Mouse (Mus musculus) heart, adult 11 months (tissue): Measurements from ENCODE around the gene Os9.
"Not testable (repeated sequence)": the region's sequence is repeated elsewhere in the genome, so short reads cannot be mapped to it uniquely, and the experiment has no call there.

Experiments
- DNase-seq: peaks from one replicate; pipeline ENCODE4 v3.0.0; 2022

Os9 gene

DNA sequence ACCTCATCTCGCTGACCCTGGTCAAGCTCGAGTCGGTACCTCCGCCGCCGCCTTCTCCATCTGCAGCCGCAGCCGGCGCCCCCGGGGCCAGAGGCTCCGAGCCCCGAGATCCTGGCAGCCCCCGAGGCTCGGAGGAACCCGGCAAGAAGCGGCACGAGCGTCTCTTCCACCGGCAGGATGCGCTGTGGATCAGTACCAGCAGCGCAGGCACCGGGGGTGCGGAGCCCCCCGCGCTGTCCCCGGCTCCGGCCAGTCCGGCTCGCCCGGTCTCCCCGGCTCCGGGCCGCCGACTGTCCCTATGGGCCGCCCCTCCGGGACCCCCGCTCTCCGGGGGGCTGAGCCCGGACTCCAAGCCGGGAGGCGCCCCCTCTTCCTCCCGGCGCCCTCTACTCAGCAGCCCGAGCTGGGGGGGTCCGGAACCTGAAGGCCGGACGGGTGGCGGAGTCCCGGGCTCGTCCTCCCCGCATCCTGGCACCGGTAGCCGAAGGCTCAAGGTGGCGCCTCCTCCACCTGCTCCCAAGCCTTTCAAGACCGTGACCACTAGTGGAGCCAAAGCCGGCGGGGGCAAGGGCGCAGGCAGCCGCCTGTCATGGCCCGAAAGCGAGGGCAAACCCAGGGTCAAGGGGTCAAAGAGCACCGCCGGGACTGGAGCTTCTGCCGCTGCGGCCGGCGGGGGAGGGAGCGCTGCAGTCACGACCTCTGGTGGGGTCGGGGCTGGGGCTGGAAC is 41.1 kb downstream of the Os9 start:
- no peak for DNase-seq

DNA sequence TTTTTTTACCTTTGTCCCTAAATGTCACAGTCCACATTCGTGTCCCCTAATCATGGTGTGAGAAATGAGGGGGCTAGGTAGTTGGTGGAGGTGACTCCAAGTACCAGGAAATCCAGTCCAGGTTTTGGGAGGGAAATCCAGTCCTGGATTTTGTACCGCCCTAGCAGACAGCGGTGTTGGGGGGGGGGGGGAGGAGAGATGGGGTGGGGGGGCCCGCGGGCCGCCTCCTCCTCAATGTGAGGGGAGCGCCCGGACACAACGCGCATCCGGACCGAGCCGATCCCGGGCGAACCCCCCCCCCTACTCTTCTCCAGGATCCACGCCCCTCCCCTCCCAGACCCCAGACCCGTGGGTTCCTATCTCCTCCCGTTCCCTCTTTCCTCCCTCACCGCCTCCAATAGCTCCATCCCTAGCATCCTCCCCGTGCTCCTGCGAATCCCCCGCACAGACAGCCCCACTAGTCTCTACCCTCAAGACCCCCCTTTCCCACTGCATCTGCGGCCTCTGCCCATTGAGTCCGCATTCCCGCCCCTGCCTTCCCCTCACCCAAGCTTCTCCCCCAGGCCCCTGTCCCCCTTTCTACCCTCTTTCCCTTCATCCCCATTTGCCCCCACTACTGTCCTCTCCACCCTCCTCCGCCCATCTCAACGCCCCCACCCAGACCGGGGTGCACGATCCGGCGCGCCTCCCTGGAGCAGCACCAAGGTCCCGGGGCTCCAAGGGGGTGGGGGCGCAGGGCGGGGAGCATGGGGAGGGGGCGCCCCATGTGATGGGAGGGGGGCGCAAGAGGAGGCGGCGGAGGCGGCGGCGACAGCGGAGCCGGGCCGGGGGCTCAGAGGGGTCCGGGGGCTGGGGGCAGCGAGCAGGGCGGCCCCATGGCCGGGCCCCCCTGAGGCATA is 42.0 kb downstream of the Os9 start:
- DNase-seq: peak; percentile 97

DNA sequence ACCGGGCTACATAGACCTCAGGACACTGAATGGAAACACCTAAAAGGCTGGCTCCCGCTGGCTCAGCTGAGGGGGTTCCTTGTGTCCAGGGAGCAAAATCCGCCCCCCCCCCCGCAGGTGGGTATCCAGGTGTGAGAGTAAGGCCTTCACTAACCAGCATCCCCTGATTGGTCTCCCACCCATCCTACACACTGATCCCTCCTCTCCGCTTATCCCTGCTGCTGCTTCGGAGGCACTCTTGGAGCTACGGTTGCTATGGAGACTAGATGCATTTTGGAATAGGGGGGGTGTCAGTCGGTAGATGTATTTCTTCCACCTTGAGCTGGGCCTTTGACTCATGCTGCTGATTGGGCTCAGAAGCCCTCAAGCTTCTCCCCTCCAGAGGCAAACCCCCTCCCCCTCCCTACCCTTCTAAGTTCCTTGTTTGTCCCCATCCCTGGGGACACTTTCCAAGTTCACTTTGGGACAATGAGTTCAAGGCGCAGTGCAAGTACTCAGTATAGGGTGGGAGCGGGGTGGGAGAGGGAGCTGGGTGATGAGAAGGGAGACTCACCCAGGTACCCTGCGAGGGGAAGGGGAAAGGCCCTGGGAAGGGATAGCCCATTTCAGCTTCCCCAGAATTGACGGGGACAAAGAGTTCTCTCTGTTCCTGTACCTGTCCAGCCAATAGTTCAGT is 42.8 kb downstream of the Os9 start:
- DNase-seq: peak; percentile 95

- DNase-seq: no peak
Observed at GRCm38 (mm10) chr10:127077515-127077914, 43.4 kb downstream of the Os9 start.

DNA sequence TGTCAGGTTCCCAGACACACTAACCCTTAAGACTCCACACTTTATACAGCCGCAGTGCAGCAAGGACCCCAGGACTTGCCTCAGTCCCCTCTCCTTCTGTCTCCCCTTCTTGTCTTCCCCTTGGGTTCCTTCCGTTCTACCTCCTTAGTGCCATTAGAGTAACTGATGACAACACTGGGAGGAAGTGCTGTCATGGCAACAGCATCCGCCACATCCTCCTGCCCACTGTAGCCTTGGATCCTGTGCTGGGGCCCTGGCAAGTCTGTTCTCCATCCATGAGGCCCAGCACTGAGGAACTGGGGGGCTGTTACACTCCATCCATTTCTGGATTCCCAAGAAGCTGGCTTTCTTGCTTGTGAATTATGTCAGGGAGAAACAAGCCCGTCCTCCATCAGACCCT is 44.8 kb downstream of the Os9 start:
- peak; percentile 95 for DNase-seq

DNA sequence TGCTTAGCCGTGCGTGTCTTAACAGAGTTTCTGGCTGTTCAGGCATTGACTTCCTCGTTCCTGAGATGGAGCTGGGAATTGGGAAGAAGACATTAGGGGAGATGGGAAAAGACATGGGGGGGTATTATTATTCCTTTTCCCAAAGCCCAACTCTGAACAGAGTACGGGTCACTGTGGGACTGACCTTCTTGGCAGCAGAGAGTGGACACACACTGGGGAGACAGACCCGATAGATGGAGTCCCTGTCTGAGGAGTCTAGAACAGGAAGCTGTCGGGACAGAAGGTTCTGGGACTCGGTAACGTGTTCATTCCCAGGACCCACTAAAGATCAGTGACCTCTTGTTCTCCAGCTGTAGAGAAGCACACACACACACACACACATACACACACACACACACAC is 45.3 kb downstream of the Os9 start:
- peak; percentile 97 for DNase-seq

GRCm38 (mm10) chr10:127075080-127075479 is 45.9 kb downstream of the Os9 start, which contains the start of gene Agap2:
Gene Agap2 (plus strand): TSS chr10:127075284.
- DNase-seq: peak; percentile 93

GRCm38 (mm10) chr10:127073981-127074380 is 47.0 kb downstream of the Os9 start:
- no peak for DNase-seq

GRCm38 (mm10) chr10:127072969-127073368 is 48.0 kb downstream of the Os9 start:
- not testable (repeated sequence) for DNase-seq

- DNase-seq: not testable (repeated sequence)
Observed at GRCm38 (mm10) chr10:127072270-127072669, 48.7 kb downstream of the Os9 start.

- peak; percentile 88 for DNase-seq
Observed at GRCm38 (mm10) chr10:127071203-127071602, 49.7 kb downstream of the Os9 start.

- DNase-seq: peak; percentile 100
Observed at GRCm38 (mm10) chr10:127070190-127071121, 50.5 kb downstream of the Os9 start, which contains the start of gene Tspan31. Gene Tspan31 (minus strand): TSS chr10:127070264.

DNA sequence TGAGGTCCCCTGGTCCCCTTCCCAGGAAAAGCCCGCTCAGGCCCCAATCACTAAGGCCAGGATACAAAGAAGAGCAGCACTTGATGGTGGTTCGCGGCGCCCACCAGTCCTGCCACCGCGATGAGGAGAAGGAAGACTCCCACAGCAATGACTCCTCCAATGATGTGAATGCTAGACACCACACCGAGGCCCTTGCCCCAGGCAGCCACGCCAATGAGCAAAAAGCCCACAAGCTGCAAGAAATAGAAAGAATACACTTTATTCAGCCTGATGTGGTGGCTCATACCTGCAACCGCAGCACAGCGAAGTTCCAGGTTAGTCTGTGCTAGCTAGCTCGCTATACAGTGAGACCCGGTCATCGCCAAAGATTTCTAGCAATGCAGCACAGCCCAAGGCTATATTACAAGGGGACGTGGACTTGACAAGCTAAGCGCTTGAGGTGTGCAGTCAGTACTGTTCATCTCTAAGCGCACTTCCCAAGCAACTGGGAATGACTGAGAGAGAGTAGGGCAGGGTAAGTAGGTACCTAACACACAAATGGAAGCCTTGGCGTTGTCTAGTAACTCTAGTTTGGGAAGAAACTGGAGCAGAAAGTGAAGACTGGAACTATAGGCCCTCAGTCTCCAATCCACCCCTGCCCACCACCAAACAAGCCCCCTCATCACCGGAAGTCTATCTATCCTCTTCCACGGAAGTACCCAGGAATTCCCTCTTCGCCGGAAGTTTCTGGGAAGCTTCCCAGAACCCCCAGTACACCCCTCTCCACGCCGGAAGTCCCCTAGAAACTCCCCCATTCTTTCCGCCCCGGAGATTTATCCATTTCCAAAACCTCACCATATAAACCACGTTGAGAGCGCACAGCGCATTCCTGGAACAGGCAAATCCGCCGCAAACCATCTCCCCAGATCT is 51.4 kb downstream of the Os9 start:
- peak; percentile 91 for DNase-seq

DNA sequence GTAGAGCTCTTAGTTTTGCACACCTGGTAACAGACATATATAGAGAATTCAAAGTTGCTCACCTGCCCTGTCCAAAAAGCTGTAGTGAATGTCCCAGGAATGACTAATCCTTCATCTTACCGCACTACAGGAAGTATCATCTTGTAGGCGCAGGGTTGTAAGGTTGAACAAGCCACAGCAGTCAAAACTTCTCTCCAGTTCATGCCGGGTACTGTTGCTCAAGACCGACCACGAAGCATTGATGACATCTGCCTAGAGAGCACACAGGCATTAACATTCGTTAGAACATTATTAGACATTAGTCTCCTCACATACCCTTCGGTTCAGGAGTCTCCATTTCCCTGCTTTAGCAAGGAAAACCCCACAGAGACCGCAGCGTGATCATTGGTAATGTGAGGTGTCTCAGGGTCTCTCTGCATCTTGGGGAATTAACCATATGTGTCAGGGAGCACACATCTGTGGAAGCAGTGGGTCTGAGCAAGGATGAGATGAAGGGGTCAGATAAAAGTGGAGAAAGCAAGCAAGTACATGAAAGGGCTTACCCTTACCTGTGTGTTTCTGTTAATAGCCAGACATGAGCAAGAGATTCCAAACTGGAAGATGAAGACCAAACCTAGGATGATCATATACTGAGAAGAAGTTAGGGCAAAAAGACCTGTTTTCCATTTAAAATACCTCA is 52.4 kb downstream of the Os9 start:
- no peak for DNase-seq

DNA sequence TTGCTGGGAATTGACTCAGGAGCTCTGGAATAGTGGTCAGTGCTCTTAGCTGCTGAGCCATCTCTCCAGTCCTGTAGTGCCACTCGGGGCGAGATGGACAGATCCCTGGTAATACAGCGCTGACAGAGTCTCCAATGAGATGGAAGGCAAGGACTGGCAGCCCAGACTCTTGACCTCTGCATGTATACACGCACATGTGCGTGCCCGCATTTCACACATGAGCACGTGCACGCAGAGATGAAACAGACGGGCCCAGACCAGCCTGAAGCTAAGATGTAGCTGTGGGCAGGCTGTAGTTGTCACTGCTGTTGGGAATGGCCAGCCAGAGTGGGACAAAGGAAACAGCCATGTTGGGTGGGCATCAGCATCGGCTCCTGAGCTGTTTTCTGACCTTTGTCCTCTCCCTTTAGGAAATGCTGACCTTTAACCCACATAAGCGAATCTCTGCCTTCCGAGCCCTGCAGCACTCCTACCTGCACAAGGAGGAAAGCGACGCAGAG is 54.4 kb downstream of the Os9 start:
- peak; percentile 91 for DNase-seq

GRCm38 (mm10) chr10:127065981-127066380 is 55.0 kb downstream of the Os9 start:
- DNase-seq: peak; percentile 91

GRCm38 (mm10) chr10:127063913-127064870 is 56.7 kb downstream of the Os9 start:
- peak; percentile 94 for DNase-seq

DNA sequence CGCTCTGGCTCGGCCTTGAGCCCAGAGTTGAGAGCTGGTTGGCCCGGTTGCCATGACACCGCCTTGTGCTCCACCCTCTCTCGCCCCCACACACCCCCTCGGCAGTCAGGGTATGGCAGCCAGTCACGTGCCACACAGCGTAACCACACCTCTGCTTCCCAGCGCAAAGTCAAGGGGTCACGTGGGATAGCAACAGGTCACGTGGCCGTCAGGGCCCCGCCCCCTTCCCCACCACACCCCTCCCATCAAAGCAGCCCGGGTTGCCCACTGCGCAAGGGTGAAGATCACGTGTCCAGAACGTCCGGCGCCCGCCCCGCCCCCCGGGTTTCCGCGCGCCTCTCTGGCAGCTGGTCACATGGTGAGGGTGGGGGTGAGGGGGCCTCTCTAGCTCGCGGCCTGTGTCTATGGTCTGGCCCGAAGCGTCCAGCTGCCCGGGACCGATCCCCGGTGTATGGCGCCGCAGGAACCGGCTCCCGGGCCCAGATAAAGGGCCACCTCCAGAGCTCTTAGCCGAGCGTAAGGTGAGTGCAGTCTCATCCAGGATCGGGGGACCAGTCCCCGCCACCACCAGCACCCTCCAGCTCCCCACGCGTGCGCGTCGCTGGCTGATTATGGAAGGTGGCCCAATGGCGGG is 57.6 kb downstream of the Os9 start, which contains the start of gene Cdk4:
Gene Cdk4, plus strand, starts transcription at position 296 of the 634 bp plus-strand sequence.
- peak; percentile 100 for DNase-seq
